Mouse (Mus musculus) bone marrow, adult 2 months (tissue): ENCODE measurements around the gene Dedd.

Experiments used
- CTCF ChIP-seq: fragments of 200-500 bp; IDR thresholded peaks from 2 replicates; pipeline ENCODE4 v1.5.1; 2011; ENCODE audit warnings: low read length, control low read depth; ENCODE audit not compliant: control insufficient read depth, insufficient read depth
- POLR2A ChIP-seq: fragments of 200-500 bp; IDR thresholded peaks from 2 replicates; pipeline ENCODE4 v1.6.1; 2011; ENCODE audit warnings: low read depth, mild to moderate bottlenecking, control low read depth, low read length, borderline replicate concordance; ENCODE audit not compliant: control insufficient read depth

GRCm38 (mm10) chr1:171283188-171284160 is 45.5 kb upstream of the Dedd start:
- TF ChIP-seq POLR2A (no peak), CTCF (no peak)
